Mouse (Mus musculus) lung, postnatal 25 days (tissue): ENCODE results near the gene Shc1.

ENCODE experiments used
- DNase-seq: peaks from one replicate; pipeline ENCODE4 v3.0.0; 2022; ENCODE audit warnings: low spot score

The Shc1 gene

DNA sequence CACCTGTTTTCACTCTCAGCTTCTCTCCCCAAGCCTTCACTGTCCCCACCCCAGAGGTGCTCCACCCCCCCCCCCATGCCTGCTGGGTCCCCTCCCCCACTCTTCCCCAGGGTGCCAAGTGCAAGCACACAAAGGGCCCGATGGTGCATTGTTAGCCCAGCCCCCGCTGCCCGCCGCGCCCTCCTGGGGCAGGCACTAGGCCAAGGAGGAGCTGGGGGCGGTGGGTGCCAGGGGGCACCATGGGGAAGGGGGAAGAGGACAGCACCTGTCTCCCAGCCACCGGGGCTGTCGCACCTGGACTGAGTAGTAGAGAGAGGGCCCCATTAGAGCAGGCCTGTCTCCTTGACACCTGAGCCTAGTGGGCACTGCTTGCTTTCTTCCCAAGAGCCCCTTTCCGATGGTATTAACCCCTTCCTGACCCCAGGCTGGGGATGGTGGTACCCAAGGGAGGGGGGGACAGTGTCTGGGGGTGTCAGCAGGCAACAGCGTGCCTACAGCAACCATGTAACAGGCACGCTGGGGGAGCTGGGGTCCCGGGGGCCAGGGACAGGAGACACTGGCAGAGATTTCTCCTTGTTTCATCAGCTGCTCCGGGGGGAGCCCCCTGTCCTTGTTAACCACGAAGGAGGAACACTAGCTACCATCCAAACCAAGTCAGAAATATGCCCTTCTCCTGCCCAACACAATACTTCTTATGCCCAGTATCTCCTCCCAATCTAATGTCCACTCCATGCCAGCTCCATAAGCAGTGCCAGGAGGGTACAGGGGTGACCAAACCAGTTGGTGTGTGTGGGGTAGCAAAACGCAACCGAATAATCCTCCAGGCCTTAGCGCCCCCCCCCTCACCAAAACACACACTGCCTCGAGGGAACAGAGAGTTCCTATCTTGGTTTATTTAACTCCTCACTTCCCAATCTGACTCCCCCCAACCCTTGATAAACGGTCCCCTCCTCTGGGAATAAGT, 27.3 kb upstream of the Shc1 start:
- no peak for DNase-seq

- no peak for DNase-seq
Observed at GRCm38 (mm10) chr3:89391663-89392511, 26.4 kb upstream of the Shc1 start.

DNA sequence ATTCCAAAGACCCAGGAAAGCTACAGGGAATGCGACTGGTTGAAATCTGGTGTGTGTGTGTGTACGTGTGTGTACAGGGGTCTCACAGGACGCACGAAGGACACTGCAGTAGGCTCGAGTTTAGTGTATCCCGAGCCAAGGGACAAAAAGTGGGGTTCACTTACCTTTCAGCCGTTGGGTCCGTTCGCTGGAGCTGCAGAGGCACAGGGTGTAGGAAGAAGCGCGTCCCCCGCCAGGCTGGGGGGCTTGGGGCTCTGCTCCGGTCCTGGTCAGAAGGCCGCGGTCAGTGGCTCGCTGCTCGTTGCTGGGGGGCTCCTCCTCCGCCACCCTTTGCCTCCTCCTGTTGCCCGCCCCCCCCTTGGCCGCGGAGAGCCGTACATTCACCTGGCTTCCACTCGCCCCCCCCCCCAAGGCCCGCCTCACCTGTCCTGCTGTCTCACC, 25.4 kb upstream of the Shc1 start:
- no peak for DNase-seq

DNA sequence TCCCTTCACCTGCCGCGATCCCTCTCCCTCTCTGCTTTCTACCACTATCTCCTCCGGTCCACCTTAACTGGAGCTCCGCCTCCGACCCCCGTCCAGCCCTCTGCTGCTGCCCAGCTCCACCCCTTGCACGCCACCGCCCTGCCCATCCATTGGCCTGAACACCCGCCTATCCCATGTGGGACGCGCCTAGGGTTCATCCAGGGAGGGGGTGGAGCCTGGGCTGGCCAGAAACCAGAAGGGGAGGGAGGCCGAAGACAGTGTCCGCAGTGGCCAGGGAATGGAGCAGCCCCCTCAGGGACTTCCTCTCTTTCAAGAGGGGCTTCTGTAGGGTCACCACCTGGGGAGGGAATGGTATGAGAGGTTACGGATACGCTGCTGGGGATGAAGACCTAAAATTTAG, 24.6 kb upstream of the Shc1 start:
- DNase-seq: peak; percentile 99

DNA sequence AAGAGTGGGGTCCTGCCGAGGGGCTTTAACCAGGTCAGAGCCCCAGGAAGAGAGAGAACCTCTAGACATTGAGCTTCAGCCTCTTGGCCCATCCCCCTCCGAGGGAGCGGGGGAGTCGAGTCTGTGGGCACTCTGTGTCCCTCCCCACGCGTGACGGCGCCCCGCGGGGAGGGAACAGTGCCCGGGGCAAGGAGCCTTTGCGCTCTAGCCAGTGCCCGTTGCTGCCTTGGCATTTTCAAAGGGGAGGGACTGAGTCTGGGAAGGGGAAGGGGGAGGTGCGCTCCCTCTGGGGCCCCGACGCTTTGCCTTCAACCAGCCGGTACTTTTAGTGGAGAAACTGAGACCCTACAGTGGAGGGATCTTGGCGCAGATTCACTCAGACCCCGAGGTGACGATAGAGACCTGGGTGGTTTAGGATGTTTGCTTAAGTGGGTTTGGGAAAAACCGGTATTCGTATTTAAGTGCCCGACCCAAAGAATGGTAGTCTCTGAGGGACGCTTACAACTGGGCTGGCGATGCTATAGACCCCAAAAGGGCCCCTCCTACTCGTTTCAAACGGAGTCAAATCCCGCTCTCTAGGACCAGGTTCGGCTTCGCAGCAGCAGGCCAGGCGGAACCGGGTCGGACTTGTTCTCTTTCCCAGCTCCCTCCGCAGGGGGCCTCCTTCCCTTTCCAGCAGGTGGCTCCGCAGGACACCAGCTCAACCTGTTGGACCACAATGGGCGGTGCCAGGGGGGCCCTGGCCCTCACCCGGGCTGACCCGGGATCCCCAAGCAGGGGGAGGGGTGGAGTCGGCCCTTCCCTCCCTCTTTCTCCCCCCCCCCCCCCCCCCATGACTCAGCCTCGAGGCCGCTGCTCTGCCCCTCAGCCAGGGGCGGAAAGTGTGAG, 24.0 kb upstream of the Shc1 start, which contains the start of gene Zbtb7b:
Gene Zbtb7b (minus strand): TSS at position 771 of the 888 bp plus-strand sequence.
- peak; percentile 88 for DNase-seq

GRCm38 (mm10) chr3:89394894-89395256, 23.4 kb upstream of the Shc1 start:
- DNase-seq: peak; percentile 90

GRCm38 (mm10) chr3:89395419-89395805, 22.8 kb upstream of the Shc1 start:
- DNase-seq: no peak

GRCm38 (mm10) chr3:89395806-89396653, 22.2 kb upstream of the Shc1 start:
- peak; percentile 81 for DNase-seq

DNA sequence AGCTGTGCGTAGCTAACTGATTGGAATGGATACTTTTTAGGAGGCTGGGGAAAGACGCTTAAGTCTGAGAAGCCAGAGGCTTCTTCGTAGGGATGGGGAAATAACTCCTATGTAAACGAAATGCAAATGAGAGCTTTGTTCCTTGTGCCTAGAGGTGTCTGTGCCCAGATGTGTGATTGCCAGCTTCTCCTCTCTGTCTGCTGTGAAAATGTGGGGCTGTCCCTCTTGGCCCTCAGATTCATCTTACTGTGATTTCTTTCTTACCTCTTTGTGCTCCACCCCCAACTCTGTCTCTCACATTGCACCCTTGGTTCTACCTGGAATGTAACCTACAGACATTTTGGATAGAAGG, 21.6 kb upstream of the Shc1 start:
- no peak for DNase-seq

GRCm38 (mm10) chr3:89401329-89401728, 16.9 kb upstream of the Shc1 start:
- DNase-seq: no peak

GRCm38 (mm10) chr3:89402693-89403092, 15.6 kb upstream of the Shc1 start, which contains the start of gene Lenep:
TSS of gene Lenep (minus strand) at chr3:89402793.
- DNase-seq: no peak

- no peak for DNase-seq
Observed at GRCm38 (mm10) chr3:89406887-89407286, 11.4 kb upstream of the Shc1 start.

- DNase-seq: no peak
Observed at GRCm38 (mm10) chr3:89408448-89408847, 9.8 kb upstream of the Shc1 start.

GRCm38 (mm10) chr3:89409701-89410100, 8.5 kb upstream of the Shc1 start:
- DNase-seq: no peak

- DNase-seq: no peak
Observed at GRCm38 (mm10) chr3:89410864-89411263, 7.4 kb upstream of the Shc1 start.

GRCm38 (mm10) chr3:89411490-89412393, 6.5 kb upstream of the Shc1 start, which contains the start of gene Flad1:
TSS of gene Flad1 (minus strand) at chr3:89411870.
- peak; percentile 99 for DNase-seq

GRCm38 (mm10) chr3:89416158-89416557, 2.1 kb upstream of the Shc1 start:
- no peak for DNase-seq

DNA sequence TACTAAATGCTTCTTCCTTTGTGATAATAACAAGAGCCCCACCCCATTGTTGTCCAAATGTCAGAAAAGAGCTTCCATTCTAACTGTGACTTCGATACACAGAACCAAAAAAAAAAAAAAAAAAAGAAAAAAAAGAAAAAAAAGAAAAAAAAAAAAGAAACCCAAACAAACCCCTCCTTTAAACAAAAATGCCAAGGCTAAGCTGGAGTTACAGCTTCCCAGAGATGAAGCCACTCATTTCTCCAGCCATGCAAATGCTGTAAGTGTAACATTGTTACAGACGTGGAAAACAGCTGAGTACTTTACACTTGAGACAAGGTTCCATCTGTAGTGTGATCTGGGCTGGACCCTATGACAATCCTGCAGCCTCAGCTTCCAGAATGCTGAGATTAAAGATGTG, 1.1 kb upstream of the Shc1 start:
- no peak for DNase-seq

- DNase-seq: no peak
Observed at GRCm38 (mm10) chr3:89417840-89418169, 438 bp upstream of the Shc1 start.

DNA sequence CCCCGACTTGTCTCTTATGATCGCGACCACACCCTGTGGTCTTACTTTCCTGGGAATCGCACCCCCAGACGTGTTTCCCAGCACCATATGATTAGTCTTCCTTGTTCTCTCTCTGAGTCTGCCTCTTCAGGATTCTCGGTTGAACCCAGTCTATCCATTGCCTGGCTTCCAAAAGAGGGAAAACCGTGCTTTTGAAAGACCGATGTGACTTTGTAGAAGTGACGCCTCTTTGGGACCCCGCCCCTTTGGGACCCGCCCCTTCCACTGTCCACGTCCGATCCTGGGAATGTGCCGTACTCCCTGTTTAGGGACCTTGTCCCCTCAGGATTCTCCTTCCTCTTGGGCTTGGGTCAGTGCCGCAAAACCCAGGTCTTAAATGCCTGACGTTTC, 613 bp downstream of the Shc1 start:
- DNase-seq: peak; percentile 85
